Mouse (Mus musculus): ENCODE measurements at regions not wholly inside any gene's neighbourhood (a gene's known extent, or its start where the extent isn't known, plus 50 kb on each side); places are given as distances from the start of the nearest gene placed in this dataset.
A peak's percentile ranks its signal among the peaks of the same experiment; 100 is the strongest.

DNA sequence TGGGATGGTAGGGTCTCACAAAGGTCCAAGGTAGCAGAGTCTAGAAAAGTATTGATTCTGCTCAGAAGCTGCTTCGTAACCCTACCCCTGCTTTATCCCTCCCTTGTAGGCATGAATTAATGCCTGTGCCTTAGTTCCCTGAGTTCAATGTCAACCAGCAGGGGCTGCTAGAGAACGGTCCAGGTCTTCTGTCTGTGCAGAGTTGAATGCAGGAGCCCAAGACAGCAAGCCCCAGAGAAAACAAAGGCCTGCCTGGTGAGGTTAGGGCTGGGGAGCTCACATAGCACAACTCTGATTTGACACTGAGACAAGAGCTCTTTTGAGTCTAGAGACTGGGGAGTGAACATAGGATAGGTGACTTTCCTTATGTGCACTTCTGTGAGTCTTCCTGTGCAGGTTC lies 56.6 kb downstream of the Olig3 start:
- no peak for DNase-seq

GRCm38 (mm10) chr10:19413935-19414334 lies 57.6 kb downstream of the Olig3 start:
- no peak for DNase-seq

DNA sequence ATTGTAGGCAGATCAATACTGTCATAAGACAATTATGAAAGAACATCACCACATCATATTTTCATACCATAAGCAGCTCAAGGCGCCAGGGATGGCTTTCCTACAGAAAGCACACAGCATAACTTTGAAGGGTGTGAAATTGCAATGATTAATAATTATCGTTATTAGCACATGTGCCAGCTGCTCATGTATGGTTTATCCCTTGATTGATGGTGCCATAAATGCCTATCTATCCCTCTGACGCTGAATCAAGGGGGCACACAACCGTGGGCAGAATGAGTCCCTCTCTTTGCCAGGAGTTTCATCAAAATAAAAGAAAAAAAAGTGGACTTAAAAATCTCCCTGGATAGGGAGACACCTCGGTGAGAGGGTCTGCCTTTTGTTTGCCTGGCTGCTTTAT lies 58.5 kb downstream of the Olig3 start:
- DNase-seq = no peak

GRCm38 (mm10) chr10:19424030-19424429 lies 67.7 kb downstream of the Olig3 start:
- DNase-seq = no peak

DNA sequence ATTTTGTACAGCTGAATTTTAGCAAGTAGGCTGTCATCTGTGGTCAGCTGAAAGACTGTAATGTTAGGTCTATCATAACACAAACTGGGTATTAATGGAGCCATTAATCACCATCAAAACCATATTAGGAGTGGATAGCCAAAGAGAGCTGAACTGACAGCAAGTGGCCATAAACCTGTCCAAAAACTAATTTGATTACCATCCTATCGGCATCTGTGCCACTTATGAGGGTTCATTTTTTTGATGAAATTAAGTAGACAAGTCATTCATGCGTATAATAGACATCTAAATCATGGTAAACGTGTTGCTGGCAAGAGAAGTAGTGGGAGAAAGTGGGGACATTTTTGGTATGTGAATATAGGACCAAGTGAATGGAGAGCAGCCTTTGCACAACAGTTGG lies 68.6 kb downstream of the Olig3 start:
- no peak for DNase-seq

- DNase-seq = no peak
Measured at GRCm38 (mm10) chr10:19426835-19427234, 70.5 kb downstream of the Olig3 start.

DNA sequence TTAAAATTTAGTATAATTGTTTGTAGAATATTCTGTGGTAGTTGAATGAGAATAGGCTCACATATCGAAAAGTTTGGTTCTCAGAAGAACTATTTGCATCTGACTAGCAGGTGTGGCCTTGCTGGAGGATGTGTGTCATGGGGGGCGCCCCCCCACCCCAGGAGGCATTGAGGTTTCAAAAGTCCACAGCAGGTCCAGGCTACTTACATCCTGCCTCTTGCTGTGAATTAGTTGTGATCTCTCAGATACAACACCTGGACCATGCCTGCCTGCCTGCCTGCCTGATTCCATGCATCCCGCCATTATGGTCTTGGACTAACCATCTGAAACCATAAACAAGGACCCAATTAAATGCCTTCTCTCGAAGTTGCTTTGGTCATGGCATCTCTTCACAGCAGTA lies 76.2 kb downstream of the Olig3 start:
- DNase-seq = no peak

DNA sequence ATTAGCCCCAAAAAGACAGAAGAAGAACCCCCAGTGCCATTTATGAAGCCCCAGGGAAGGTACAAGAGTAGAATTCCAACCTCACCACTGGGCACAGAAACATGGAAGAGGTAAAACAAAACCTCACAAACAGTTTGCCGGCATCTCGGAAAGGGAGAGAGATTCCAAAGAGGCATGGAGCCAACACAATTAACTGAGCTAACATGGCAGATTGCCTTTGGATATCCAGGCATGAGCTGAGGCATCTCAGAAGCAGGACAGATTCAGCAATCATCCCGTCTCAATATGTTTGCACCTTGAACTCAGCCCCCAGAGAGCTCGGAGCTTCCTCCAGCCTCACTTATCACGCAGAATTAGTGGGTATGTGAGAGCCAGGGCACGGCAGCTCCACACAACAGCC lies 78.3 kb downstream of the Olig3 start:
- DNase-seq = no peak

GRCm38 (mm10) chr10:19441807-19442206 lies 85.5 kb downstream of the Olig3 start:
- DNase-seq = no peak

DNA sequence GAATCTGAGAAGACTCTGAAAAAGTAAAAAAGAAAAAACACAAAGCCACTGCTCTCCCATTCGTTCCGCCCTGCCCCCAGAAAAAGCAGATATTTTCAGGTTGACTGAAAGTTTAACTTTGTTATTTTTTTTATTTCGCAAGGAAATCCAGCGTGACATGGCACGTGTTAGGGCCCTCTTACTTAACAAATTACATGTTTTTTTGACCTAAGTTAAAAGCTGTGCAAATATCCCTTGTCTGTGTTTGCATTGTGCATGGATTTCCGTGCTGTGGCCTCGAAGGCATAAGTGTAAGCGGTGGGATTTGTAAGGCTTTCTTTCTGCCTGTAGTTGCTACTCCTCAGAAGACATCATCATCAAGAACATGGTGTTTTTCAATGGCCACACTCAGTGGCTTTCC lies 87.2 kb downstream of the Olig3 start:
- DNase-seq = no peak

- DNase-seq = no peak
Measured at GRCm38 (mm10) chr10:19448838-19449559, 92.7 kb downstream of the Olig3 start.

DNA sequence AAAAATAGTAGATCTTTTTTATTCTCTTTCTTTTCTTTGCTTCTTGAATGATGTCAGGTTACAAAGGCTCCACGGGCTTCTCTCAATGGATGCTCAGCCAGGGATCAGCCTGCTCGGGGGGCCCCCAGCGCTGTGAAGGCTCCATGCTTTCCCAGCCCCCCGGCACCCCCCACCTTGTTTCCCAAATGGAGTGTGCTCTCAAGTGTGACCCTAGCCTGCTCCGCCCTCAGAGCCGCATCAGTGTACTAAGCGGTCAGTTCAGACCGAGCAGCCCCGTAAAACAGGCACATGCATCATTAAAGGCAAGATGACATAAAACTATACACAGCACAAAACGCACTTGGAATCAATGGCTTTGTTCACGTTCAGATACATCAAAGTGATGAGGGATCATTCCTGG lies 102.7 kb downstream of the Olig3 start:
- DNase-seq = no peak

- no peak for DNase-seq
Measured at GRCm38 (mm10) chr10:19459709-19460108, 103.4 kb downstream of the Olig3 start.

GRCm38 (mm10) chr10:19460164-19460563 lies 103.8 kb downstream of the Olig3 start:
- DNase-seq = no peak

GRCm38 (mm10) chr10:19463800-19464199 lies 107.5 kb downstream of the Olig3 start:
- DNase-seq = no peak

- no peak for DNase-seq
Measured at GRCm38 (mm10) chr10:19464504-19464903, 108.2 kb downstream of the Olig3 start.

DNA sequence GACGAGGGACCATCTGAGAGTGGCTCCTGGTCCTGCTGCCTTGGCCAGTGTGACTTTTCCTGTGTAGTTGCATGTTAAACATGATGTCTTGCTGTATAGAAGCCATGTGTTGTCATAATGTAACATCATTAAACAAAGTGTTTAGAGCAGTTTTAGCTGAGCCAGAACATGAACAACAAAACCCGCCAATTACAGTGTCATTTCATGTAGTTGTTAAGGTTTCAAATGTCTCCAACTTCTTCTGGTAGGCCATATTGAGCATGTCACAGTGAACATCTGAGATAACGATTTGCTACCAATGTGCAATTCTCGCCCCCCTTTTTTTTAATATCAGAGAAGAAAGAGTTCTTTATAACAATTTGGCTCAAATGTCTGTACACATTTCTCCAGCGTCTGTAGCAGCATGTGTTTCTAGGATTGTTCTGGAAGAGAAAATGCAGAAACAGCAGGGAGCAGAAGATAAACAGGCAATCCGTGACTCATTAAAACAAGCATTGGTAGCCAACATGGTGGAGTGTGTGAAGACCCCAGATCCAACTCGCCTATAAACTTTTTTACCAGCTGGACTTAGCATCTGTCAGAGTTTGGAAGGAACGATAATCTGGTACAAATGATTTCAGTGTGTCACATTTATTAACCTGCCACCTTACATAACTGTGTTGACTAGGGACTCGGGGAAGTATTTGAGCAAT lies 115.2 kb downstream of the Olig3 start:
- no peak for DNase-seq

DNA sequence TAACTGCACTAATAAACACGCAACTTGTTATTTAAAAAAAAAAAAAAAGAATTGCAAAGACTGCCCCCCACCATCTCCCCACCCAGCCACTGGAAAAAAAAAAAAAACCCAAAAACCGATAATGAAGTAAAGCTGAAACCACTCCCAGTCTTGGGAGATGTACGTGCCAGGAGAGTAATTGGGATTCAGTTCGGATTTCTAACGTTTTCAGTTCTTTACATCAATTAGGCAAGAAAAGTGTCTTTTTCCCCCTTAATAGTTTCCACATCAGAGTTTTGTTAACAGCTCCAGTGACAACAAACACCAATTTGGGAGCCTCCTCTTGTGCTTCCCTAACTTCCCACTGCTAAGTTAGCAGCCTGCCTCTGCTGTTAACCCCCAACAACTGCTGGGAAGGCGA lies 115.7 kb downstream of the Olig3 start:
- DNase-seq = no peak

DNA sequence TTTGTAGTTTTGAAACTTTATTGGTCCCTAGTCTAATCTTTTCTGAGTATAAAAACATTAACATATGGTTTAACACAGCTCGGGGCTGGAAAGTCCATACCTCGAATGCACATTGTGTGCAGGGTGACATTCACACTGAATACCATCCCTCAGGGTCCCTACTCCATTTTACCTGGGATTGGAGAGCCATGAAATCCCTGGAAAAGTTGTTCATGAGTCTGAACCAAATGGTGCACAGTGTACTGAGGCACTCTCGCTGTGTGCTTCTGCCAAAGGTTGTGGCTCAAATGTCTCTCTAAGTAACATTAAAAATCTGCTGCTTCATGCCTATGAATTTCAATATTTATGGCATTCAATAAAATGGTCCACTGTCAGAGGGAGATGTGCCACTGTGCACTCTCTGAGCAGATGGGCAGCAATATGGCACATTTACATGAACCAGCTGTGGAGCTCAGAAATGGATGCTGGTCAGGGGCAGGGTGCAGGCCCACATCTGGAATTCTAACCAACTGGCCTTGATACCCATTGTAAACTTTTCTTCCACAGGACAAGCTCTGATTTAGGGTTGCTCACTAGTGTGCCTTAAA lies 116.7 kb downstream of the Olig3 start:
- DNase-seq = no peak

DNA sequence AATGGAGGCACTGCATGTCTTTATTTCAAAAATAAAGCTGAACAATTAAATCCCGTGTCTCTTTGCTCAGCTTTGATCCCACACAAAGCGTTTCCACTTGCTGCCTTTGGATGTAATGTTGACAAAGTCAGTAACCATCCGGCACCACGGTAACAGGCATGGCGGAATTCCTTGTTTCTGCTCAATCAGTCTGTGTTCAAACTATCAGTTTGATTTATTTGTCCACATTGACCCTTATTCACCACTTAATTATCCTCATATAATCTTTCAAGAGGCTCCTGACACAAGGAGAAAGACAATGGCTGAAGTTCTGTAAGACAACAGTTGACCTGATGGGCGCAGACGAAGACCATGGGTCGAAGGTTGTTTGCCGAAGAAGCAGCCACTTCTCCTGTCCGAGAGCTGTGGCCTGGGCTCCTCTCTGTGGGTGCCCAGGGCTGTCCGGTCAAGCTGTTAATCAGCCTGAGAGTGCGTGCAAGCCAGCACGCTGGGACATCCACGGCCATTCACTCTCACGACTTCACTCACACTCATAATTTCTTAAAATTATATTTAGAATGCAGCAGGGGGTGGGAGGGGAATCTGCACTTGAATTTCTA lies 106.1 kb upstream of the Ifngr1 start:
- DNase-seq = no peak

GRCm38 (mm10) chr10:19490500-19490899 lies 101.2 kb upstream of the Ifngr1 start:
- DNase-seq = no peak

DNA sequence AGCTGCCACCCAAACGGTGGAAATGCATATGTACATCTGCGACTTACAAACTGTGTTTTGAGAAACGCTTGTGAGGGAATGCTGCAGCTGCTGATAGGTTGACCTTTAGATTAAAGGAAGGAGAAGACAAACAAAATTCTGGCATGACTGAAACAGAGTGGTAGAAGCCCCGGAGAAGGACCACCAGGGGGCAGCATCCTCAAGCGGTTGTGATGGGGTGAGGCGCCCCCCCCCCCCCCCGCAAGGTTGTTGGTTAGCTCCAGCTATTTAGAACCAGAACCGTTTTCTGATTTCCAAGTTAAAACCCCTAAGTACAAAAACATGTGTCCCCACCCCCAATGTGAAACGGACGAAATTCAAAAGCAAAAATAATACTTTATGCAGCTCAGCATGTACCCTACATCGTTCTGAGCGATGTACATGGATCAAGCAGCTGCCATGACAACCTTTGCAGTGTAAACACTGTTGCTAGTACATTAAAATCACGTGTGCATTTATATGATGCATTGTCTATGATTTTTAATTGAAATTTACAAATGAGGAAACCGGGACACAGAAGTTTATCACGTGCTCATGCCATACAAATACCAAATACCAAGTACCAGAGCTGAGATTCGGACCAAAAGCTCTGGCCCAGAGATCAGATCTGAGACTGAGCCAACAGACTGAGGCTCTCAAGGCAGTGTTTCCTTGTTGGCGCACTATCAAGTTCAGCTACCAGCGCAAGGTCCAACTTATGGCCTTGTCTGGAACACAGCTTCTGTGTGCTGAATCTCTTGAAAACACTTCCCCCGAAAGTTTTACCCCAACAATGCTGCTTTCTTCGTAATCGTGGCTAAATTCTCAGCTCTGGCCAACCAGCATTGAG lies 100.0 kb upstream of the Ifngr1 start:
- peak; percentile 35 for DNase-seq

All from cerebellum, adult 11 months (tissue).